Mouse (Mus musculus) layer of hippocampus, adult 11-12 months (tissue): ENCODE measurements around the gene Pdpn.
"Not testable (repeated sequence)": the region's sequence is repeated elsewhere in the genome, so short reads cannot be mapped to it uniquely, and the experiment has no call there.

Source experiments
- DNase-seq: peaks from one replicate; pipeline ENCODE4 v3.0.0; 2022; ENCODE audit warnings: low spot score

Pdpn gene

DNA sequence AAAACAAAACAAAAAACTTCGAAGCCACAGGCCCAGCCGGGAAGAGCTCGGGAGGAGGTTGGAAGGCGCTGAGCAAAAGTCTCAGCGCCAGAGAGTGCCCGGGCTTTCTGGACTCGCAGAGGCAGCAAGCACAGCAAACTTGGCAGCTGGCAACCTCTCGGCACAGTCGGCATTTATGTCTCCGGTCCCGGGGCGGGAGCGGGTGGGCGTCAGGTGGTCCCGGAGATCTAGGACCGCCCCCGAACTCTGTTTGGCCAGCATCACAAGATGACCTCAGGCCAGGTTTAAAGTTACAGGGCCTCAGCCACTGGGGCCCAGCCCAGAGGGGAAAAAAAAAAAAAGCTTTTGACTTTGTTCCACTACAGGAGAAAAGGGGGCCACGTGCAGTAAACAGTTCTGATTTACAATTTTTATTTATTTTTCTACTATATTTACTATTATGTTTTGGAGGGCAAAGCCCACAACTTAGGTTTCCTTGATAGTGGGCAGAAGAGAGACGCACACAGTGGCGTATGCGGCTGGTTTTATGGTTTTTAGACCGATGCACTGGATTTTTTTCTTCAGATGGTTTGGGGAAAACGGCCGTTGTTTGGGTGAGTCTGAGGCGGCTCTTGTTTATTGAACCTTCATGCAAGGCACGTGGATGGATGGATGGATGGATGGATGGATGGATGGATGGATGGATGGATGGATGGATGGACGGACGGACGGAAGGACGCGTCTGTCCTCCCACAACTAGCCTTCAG is at the start of gene Pdpn:
TSS of gene Pdpn (minus strand) at position 240 of the 746 bp plus-strand sequence.
- peak; percentile 36 for DNase-seq

DNA sequence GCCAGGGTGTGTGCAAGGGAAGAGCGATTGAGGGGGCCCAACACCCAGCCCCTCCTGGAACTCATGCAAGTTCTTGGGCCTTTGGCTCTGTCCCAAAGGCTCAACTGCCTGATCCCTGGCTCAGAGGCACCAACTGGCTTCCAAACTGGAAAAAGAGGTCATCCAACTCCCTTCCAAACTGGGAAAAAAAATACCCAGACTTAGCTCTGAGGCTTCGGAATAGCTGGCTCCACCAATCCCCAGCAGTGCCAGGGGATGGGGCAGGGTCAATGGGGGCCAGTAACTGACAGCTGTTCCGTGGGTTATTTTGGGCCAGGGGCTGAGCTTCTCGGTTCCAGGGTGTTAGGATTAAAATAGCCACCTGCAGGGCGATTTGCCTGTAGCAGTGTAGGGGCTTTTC is 49.3 kb upstream of the Pdpn start:
- DNase-seq, result no peak

DNA sequence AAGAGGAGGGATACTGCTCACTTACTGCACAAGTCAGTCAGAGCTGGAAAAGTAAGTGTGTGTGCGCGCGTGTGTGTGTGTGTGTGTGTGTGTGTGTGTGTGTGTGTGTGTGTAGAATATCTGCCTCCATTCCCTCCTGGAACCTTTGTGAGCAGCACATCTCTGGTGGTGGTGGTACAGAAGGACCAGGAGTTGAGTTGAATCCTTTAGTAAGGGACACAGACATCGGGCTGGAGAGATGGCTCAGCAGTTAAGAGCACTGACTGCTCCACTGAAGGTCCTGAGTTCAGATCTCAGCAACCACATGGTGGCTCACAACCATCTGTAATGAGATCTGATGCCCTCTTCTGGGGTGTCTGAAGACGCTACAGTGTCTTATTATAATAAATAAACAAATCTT is 46.1 kb upstream of the Pdpn start:
- not testable (repeated sequence) for DNase-seq

DNA sequence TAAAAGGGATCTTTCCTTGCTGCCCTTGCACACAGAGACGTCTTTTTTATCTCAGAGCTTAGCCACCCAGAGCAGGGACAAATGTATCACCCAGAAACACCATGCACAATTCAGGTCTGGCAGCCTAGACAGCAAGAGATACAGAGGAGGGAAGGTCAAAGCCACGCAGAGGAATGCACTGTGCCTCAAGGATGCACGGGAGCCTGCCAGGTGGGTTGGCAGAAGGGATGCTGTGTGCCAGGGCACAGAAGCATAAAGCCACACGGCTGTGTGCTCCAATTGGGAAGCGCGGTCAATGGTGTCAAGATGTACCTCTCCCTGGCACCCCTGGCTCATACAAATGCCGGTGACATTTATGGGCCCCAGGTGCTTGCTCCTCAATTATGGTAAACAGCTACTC is 42.1 kb upstream of the Pdpn start:
- no peak for DNase-seq

DNA sequence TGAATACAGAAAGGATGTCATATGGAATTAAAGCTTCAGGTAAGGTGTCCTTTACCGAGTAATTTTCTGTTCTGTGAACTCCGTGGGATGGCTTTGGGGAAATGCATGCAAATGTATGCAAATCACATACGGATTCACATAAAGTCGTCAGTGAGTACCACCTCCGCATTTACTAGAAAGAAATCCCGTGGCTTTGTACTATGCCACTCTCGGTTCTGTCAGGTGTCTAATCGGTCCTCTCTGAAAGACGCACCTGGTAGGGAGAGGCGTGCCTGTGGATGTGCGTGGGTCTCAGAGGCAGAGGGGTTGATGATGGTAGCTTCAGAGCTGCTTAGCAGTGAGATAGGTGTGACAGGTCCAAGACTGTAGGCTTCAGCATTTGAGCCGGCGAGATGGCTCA is 40.4 kb upstream of the Pdpn start:
- no peak for DNase-seq

DNA sequence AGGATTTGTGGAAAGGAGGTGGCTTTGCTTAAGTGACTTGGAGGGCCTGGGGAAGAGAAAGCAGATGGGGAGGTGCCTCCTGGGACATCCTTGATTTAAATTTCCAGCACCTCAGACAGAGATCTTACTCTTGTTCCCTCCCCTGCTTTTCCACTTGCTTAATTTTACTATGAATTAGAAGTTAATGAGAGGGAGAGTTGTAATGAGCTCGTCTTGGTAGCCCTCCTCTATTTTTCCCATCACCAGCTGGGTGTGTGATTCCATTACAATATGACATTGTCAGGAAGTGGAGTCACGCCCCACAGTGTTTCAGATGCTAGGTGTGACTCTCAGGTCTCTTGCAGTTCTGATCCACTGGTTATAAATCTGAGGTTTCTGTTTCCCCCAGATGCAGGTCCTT is 36.7 kb upstream of the Pdpn start:
- no peak for DNase-seq

DNA sequence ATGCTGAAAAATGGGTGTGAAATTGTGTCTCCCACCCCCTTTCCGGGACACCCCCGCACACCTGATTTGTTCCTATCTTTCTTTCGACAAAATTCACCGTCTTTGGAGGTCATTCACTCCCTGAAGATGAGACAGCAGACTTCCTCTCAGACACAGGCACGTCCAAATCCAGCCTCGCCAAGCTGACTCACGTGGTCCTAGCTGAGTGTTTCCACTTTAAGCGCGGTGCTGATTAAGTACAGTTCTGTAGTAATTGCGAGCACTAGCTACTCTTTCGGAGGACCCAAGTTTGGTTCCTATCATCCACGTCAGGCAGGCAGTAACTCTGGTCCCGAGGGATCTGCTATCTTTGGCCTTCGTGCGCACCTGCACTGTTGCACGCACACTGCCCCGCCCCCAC is 35.6 kb upstream of the Pdpn start:
- no peak for DNase-seq

DNA sequence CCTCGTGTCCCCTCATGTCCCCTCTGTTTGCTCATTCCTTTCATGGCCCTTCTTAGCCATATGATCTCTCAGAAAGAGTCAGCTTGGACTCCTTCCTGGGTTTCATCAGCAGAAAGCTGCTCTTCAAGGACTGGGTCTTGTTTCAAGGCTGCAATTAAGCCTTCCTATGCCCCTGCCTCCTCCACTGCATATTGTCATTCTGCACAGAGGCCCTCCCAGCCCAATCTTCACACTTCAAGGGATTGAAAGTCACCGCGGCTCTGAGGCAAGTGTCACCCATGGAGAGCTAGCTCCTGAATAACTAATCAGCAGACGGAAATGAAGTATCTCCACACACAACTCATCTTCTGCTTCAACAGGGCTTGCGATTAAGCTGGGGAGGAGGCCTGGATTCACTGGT is 34.8 kb upstream of the Pdpn start:
- no peak for DNase-seq

DNA sequence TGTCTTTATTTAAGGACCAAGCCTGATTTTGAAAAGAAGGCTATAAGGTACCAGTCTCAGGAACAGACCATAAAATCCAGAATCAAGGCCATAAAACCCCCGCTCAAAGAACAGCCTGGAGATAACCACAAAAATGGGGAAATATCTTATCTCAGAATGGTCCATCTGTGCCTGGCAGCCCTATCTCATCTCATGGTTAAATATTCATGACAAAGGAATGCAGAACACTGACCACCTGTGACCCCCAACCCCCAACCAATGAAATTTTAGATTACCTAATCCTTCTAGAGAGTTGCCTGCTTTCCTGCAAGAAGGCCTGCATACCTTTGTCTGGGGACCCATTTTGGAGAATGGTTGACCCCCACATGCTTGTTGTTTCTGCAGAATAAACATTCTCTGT is 32.4 kb upstream of the Pdpn start:
- no peak for DNase-seq

DNA sequence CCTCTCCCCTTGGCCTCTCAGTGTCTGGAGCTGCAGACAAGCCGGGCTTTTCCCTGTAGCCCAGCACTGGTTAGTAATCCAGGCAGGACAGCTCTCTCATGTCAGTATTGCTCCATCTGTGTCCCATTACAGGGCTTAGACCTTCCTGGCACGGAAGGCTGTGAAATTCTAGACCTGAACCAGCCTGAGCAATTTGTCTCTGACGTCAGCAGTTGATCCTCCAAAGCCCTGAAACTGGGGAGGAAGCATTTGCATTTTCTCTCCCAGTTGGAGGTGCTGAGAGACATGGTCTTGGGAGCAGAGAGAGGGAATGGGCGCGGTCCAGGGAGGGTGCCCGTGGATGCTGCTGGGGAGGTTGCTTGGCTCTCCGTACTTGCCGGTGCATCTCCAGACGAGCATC is 31.2 kb upstream of the Pdpn start:
- DNase-seq, result no peak

DNA sequence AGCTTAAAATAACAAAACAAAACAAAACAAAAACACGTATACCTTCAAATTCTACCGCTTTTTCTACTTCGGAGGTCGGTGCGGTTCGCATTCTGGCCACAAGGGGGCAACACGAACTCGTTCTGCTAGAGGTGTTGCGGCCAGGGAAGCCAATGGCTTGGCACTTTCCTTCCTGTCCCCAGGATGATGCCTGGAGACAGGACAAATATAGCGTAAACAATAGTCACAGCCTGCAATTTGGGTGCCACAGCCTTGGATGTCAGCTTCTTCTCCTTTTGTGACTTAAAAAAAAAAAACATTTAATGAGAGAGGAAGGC is 26.2 kb upstream of the Pdpn start:
- DNase-seq, result peak; percentile 82

DNA sequence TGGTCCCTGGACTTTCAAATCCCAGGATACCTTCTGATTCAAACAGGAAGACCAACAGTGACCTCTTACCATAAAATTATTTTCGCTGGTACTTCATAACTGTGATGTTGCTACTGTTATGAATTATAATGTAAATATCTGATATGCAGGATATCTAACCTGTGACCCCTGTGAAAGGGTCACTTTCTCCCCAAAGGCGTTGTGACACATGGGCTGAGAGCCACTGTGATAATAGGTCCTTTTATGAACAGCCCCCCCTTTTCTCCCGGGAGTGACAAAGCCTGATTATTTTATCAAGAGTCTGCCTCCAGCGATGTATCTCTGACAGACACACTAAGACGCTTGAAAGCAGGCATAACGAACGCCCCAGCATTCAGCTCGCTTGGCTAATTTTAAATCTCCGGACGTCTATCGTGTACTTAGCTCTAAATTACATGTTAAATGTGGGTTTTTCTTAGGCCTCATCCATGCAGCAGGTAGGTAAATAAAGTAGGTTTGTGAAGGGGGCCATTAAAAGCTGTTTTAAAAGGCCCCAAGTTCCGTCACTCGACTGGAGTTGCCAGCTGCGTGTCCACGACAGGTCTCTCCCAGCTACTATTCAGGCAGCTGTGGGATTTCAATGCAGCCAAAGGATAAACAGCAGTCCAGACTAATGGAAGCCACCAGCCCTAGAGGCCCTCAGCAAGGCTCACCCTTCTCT is 25.7 kb upstream of the Pdpn start:
- no peak for DNase-seq

DNA sequence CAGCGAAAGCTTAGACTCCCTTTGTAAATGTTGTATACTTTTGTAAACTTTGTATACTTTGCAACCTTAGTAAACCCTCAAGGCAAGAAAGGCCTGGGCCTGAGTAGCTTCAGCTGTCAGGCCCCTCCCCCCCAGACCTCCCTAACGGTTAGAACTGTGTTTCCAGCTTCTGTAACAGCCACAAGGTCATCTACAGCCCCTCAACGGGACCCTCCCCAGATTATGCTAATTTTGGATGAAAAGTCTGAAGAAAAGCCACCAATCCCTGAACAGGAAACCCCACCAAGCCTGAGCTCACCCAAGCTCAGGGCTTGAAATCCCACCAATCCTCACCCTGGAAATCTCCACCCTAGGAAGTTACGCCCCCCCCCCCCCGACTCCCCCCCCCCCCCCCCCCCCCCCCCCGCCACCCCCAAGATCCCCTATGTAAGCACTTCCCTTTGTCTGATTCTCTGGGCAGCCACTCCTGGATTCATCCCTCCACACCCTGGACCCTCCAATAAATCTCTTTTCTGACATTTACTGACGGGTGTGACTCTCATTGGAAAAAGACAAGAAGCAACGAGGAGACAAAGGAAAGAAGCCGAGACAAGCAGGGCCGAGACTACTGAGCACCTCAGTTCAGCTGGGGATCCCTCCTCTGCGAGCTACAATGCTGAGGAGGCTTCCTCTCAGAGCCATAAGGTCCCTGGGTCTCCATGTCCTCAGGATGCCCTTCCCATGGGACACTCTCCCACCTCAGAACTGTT is 25.0 kb upstream of the Pdpn start:
- no peak for DNase-seq

DNA sequence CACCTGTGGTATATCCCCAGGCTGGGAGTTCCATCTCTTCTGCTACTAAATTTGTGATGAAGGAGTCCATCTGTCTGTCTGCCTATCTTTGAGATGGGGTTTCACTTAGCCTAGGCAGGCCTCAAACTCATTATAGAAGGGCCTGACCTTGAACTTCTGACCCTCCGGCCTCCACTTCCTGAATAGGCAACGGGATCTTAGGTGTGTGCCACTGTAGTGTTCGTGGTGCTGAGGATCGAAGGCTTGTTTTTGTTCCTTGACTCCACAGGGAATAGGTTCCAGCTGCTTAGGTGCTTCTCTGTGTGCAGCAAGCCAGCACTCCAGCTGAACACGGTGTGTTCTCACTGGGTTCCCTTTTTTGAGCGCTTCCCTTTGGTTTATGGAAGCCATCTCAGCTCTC is 13.9 kb upstream of the Pdpn start:
- no peak for DNase-seq

DNA sequence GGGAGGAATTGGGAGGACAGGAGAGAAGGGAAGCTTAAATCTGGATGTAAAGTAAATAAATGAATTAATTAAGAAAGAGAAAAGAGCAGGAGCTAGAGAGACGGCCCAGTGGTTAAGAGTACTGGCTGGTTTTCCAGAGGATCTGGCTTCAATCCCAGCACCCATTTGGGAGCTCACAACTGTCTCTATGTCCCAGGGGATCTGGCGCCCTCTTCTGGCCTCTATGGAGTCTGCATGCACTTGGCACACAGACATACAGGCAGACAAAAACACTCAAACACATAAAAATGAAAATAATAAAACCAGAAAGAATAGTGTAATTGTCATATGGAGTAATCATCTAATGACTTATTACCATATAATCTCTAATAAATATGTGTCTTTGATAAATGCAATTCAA is 12.0 kb upstream of the Pdpn start:
- no peak for DNase-seq

DNA sequence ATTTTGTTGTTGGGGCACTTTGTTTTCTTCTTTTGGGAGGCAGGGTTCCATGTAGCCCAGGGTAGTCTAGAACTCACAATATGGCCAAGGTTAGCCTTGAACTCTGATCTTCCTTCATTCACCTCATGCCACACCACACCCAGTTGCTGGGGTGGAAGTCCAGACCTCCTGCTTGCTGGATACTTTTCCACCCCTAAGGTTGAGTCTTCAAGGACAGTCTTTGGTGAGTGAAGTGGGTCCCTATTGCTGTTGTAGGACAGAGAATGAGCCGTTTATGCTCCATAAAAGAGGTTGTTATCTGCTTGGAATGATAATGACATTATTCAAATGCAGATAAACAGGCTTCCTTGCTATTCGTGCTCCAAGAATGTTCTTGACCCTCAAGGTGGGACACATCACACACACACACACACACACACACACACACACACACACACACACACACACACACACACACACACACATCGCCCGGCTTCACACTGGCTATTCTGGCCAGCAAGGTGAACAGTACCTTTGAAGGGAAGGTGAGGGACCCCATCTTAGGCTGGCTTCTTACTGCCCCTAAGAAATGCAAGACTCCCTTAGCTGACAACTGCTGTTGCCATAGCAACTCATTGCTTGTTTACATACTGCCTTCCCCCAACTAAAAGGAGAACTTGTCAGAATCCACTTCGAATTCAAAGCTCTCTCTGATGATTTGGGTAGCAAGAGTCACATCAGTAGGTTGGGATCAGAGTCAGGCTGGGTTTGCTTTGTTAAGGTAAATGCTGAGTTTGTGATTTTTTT is 6.8 kb upstream of the Pdpn start:
- no peak for DNase-seq

DNA sequence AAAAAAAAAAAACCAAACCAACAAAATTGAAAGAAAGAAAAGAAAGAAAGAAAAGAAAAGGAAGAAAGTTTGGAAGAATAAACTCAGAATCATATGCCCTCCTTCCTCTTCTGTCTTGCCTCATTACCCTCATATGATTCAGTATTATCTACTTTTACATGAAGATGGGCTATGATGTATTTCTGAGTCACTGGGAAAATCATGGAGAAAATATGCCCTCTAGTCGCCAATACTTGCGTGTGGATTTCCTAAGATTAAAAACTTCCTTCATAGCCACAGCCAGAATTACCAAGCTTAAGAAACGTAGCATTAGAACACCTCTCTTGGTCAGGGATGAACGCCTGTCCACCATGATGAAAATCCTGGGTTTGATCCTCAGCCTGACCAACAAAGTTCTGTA is 5.7 kb upstream of the Pdpn start:
- no peak for DNase-seq

DNA sequence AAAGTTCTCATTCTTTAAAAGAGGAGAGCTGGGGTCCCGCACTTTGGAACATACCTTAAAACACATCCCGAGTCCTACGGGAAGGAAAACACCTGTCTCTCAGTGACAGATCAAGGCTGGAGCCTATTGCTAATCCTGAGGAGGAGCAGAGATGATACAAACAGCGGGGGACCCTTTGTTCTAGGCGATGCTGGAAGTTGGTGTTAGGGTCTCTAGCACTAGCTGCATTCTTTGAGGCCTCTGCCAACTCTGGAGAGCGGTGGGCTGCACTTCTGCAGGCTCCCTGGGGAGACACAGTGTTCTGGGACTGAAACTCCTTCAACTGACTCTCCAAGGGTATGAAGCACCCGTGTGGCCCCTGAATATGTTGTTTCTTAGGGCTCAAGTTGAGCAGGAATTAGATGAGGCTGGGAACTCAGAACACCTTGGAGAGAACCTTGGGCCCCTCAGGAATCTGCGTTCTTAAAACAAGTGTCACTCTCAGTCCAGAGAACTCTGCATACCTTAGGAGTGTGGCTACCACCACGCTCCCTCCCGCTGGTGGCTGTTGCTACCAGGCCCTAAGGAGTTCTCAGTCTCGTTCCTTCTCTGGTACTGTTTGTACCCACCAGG is 3.0 kb upstream of the Pdpn start:
- DNase-seq, result no peak

DNA sequence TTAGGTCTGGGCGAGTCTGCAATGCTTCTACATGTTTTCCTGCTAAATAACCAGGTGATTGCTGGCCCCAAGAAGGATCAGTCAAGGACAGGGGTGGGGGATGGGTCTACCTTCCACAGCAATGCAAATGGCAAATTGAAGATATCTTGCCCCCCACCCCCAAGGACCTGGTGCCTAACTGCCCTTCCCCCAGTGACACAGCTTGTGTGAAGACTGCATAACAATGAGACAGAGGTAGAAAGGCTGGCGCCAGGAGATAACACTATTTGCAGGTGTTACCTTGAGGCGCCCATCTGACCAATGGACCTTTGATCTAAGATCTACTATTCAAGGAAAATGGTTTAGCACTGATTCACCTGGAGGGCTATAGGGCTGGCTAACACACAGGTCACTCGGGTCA is 2.5 kb upstream of the Pdpn start:
- DNase-seq, result no peak

DNA sequence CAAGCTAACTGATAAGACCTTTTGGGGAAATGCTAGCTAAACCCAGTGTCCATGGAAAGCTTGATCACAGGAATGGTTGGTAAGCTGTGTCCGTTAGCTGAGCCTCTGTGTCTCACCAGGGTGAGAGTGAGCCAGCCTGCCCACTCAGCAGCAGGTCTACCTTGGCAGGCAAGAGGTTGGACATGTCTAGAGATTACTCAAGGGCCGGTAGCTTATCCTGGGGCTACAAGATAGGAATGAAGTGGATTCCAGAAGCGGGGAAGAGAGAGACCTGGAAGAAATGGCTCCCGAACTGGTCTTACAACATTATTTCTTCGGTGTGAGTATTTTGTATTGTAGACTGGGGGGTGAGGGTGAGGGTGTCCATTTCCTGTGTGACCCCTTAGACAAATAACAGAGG is 1.7 kb upstream of the Pdpn start:
- no peak for DNase-seq

DNA sequence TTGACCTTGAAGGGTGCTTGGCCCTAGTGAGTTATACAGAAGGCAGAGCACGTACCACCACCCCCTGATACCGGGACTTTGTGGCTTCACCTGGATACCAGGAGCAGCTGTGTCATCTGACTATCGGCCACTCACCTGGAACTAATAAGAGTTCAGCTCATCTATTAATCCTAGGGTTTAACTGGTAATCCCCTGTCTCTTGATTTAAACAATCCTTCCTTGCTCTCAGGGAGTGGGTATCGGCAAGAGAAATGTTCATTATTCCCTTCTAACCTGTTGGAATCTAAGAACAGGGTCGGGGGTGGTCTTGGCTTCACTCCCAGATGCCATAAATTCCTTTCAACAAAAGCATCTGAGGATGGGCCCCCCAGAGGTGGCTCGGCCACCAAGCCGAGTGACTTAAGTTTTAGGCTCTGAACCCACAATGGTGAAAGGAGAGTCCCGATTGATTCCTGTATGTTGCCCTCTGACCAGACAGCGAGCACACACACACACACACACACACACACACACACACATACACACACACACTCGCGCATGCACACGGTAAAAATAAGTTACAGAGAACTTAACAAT is 837 bp upstream of the Pdpn start:
- DNase-seq, result no peak
